Mouse (Mus musculus) c-Kit-positive CD71-positive TER-119-positive erythroid progenitor cells, embryonic 14.5 days (primary cell): ENCODE results near the gene Slc25a31.
A peak's percentile ranks its signal among the peaks of the same experiment; 100 is the strongest.

ENCODE experiments used
- DNase-seq: peaks from one replicate; pipeline ENCODE4 v3.0.0-alpha.2; 2013; ENCODE audit warnings: low spot score

Gene Slc25a31

DNA sequence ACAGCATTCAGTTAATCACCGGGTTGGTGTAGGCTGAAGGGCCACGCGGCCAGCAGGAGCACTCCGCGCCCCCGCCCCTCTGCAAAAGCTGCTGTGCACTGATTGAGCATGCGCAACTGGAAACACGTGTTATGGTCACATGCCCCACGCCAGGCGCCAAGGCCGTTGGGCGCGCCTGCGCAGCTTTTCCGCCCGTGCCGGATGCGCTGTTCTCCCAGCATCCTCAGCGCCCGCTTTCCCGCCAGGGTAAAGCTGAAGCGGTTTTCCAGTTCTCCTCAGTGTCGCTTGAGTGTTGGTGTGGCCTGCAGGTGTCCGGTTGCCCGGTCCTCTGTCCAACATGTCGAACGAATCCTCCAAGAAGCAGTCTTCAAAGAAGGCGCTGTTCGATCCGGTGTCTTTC lies at the start of gene Slc25a31:
Gene Slc25a31, plus strand, starts transcription at position 201 of the 400 bp plus-strand sequence.
- no peak for DNase-seq

DNA sequence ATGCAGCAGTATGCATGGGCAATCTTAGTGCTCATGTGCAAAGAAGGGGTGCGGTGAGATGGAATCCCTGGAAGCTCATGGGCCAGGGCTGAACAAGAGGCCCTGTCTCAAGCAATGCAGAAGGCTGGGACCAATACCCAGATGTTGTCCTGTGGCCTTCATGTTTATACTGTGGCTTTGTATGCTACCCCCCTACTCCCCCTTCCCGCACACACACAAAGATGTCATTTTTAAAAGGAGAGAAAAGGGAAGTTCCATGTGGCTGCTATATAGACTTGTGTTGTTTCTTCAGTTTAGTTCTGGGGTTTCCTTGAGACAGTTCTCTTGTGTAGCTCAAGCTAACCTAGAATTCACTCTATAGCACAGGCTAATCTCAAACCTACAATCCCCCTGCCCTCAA lies 48.4 kb upstream of the Slc25a31 start:
- no peak for DNase-seq

DNA sequence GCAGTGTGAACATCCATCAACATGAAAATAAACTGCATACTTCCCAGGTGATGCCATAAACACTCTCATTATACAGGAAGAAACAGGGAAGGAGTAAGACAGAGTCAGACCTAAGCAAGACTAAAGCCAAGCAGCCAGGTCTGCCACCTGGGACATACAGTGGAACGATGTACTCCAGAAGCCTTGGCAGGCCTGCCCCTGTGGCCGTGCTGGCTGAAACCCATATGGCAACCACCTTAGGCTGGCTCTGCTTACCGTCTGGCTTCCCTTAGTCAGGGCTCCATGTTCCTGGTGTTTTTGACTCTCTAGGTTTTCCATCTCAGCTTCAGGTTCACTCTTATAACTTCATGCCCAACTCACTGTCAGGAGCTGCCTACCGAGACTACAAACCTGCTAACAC lies 42.5 kb upstream of the Slc25a31 start:
- DNase-seq, result no peak

DNA sequence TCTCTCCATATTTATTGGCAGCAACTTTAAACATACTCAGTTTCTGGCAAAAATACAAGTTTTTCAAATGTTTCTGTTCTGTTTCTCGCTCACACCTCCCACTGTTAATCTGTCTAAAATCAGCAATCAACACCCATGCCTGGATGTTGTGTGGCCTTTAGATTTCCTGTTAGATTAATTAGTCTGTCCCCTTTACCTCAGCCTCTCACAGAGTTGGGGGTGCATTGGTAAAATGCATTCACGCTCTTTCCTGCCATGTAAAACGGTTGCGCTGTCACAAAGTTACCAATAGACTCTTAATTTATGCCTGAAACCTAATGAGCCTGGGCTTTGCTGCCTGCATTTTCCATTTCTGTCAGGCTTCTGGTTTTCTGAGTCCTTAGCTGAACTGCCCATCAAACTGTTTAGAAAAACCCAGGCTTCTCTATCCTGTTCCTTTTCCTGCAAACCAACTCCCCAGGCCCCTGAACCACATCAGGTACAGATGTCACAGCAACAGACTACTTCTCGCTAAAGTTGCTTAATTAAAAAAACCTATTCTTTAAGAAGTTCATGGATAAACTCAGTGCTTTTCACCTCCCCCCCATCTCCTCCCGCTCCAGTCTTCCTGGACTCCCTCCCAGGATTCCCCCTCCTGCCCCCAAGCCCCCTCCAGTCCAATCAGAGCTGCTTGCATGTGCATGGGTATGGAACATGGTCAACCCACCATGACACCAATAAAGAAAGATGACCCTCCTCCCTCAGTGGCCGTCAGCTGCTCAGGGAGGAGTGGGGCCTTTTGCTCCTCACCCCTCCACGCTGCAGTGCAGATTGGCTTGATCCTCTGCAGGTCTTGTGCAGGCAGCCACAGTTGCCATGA lies 41.6 kb upstream of the Slc25a31 start:
- DNase-seq, result no peak

DNA sequence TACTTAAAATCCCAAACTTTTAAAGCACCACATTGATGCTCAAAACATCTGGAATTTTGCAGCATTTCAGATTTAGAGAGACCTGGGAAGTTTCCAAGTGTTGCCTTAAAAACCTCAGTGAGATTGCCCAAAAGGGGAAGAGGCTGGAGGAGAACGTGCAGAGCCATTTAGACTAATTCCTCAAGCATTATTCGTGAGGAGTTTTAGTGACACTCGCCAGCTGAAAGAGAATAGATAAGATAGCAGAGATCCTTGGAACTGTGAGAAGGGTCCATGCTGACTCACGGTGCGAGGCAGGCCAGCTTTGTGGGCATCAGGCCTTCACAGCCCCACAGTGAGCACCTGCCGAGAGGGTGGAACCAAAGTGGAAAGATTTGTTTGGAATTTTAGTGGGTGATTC lies 39.8 kb upstream of the Slc25a31 start:
- DNase-seq, result peak; percentile 11

DNA sequence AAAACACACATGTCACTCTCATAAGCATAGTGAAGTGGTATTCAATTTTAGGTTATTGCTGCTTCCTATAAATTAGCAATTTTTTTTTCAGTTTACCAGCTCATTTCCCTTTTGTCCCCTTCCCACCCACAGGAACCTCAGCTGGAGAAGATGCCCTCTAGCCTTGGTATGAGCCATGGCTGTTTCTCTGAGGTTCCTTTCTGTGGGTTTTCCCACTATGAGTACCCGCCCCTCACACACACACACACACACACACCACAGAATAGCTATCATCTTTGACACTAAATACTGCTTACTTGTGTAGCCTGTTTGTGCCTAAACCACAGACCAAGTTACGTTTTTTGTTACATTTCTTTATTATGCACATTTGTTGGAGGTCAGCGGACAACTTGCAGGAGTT lies 39.3 kb upstream of the Slc25a31 start:
- no peak for DNase-seq

DNA sequence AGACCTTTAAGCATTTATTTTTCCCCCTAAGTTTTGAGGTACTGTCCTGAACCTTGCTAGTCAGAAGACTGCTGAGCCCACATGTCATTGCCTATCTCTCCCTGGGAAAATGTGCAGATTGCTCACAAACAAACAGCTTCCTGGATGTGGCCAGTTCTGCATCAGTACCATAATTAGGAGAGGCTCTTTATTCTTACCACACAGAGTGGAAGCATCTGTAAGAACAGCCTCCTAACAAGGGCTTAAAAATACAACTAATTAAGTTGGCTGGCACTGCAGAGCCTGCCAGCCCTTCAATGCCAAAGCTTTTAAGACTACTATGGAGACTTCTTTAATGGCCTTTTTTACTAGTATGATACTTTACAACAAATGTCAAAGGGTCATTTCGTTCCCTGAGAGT lies 35.1 kb upstream of the Slc25a31 start:
- DNase-seq, result no peak

DNA sequence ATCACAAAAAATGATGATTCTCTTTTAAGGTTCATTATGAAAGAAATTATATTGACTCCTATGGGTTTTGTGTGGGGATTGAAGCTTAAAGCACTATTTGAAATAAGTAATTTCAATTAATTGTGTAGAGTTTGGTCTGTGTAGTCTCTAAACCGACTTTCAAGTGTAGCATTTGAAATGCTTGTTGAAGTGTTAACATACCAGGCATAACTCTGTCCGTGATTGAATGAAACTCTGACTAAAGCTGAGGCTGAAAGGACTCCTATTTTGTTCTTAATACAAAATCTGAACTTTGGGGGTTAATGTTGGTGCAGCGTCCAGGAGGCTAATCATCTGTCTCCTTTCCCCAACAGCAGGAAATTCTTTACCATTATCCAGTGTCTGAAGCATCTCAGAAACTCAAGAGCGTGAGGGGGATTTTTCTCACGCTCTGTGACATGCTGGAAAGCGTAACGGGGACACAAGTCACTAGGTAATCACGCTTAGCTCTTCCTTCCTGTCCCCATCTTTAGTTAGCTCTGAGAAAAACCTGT lies 33.7 kb upstream of the Slc25a31 start:
- no peak for DNase-seq

DNA sequence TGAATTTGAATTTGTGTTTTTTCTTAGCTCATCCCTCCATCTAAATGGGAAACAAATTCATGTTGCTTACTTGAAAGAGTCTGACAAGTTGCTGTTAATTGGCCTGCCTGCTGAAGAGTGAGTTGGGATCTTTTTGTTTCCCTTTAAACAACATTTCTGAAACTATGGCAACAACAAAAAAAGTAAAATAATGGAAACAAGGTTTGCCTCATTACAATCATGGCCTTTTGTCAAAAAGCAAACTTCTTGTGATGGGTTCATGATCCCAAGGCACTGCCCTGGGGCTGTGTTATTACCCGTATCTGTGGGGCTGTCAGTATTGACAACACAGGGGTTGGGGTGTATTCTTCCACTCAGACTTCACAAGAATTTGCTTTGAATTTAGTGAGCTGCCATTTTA lies 29.8 kb upstream of the Slc25a31 start:
- DNase-seq, result no peak

DNA sequence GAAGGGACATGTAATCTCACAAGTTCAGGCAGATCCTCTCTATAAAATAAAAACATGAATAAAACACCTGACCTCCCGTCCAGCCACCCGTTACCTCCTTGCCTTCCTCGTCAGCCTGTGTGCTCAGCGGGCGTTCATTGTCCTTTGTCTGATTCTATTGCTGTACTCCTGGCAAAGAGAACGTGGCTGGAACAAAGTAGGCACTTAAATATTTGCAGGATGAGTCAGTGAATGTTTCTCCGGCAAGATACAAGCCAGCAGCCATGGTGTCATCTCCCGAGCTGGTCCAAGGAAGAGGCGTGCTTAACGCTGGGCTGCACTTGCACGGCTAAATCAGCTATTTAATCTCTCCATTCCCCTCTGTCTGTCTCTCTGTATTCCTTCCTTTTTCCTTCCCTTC lies 26.3 kb upstream of the Slc25a31 start:
- no peak for DNase-seq

DNA sequence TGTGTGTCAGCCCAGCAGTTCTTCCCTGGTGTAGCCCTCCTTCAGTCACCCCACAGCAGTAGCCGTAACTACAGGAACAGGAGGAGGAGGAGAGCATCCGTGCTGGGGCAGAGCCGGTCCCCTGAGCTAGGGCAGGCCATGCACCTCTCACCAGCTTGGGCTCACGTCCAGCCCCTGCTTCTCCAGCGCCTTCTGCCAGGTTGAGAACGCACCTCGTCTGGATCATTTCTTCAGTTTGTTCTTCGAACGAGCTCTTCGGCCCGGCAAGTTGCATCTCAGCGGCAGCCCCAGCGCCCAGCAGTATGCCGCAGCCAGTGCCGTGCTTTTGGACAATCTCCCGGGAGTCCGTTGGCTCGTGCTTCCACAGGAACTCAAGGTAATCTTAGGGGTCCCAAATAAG lies 25.5 kb upstream of the Slc25a31 start:
- DNase-seq, result no peak

DNA sequence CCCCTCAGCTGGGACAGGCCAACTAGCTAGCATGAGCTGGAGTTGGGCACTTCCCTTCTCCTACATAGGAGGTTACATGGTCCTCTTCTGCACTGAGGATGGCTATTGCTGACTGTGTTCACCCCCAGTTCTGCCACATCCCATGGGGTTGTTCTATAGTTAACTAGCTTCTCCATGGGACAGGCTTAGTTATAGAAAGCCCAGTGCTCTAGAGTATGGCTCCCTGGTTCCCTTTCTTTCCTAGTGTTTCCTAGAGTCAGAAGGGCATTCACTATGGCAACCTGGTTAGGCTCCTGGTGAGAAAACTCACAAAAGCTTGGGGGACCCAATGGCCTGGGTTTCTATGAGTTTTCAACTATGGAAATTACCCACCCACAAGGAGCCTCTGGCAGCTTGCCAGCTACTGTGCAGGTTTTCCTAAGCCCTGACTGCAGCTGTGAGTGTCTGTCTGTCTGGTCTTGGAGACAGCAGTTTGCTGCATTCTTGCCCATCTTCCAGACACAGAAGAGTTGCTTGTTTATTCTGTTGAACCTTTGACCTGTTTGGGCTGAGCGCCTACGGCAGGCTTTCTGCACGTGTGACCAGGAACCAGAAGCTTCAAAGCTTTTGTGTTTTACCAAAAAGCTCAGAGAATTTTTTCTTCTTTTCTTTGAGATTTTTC lies 22.7 kb upstream of the Slc25a31 start:
- DNase-seq, result no peak

DNA sequence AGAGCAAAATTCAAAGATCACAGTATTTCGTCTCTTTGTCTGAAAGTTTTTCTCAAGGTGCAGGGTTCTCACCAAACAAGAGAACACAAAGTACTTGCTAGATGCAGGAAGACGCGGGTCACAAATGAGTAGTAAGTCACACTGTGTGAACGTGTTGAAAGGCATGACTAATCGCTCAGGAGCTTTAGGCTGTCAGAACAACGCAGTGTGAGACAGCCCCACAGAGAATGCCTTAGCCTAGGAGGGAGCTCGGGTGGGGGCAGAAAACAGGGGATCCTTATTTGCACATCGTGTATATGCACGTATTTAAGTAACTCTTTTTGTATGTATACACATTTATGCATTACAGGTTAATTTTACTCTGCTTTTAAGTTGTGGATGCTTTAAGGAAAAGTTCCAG lies 21.8 kb upstream of the Slc25a31 start:
- no peak for DNase-seq

DNA sequence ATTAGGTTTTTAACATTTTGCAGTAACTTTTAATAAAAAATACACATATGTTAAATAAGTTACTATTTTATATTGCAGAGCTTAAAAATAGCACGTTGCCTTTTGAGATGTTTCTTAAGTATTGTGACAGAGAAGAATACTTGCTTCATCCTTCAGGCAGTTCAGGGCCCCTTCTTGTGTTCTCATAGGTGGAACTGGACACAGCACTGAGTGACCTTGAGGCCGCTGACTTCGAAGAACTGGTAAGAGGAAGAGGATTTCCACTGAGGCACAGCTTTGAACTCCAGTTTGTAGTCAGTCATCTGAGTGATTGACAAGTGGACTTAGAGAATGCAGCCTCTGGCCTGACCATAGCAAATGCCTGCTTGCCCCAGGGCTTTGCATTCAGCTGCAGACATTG lies 21.1 kb upstream of the Slc25a31 start:
- DNase-seq, result no peak

DNA sequence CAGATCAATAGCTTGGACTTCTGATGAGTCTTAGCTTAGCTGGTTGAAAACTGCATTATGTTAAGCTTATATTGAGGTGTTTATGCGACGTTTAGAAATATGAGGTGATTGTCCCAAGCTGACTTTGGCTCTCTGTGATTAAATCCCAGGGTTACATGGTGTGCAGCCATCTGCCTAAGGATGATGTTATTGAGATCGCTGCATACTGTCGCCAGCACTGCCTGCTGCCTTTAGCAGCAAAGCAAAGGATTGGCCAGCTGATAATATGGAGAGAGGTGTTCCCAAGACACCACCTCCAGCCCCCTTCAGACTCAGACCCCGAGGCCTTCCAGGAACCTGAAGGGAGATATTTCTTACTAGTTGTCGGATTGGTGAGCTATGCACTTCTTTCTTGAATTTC lies 17.1 kb upstream of the Slc25a31 start:
- DNase-seq, result no peak

DNA sequence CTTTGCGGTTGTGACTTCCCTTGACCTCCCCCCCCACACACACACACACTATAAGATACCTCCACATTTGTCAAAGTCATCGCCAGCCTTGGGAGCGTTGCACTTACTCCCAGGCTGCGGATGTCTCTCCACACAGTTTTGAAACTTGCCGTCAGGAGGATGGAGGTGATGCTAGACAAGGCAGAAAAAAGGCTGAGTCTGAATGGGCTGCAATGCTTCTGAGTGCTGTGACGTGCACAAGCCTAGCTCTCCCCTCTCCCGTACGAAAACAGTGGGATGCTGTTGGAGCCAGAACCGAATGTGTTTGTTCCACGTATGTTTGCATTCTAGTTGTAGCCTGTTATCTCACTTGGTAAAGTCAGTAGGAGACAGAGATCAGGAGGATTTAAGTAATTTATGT lies 15.2 kb upstream of the Slc25a31 start:
- DNase-seq, result no peak

DNA sequence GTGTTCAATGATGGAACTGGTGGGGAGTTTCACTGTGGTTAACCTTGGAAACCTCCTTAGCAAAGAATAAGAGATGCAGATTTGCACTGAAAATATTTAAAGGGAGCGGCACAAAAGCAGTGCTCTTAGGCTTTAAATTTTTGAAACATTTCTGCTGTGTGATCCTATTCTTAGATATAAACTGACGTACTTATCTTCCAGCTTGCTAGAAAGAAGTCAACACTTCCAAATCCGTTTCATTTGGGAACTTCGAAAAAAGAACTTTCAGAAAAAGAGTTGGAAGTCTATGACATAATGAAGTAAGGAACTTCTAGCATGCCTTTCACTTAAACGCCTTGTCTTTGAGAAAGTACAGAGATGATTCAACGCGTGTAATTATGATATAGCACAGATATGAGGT lies 14.7 kb upstream of the Slc25a31 start:
- no peak for DNase-seq

DNA sequence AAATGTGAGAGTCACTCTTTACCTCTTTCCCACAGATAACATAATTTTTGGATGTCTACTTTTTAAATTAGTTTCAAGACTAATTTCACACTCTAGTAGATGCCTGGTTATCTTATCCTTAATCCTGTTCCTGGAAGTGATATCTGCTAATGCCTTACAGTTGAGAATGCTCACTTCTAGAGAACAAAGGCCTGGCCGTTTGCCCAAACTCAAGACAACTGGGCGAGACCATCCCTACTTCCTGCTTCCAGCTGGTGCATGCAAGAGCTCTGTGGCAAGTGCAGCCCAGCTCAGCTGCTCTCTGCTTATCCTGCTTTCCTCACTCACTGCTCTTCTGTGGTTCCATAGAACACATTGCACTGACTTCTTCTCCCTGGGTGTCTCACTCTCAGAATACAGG lies 14.2 kb upstream of the Slc25a31 start:
- DNase-seq, result peak; percentile 4

DNA sequence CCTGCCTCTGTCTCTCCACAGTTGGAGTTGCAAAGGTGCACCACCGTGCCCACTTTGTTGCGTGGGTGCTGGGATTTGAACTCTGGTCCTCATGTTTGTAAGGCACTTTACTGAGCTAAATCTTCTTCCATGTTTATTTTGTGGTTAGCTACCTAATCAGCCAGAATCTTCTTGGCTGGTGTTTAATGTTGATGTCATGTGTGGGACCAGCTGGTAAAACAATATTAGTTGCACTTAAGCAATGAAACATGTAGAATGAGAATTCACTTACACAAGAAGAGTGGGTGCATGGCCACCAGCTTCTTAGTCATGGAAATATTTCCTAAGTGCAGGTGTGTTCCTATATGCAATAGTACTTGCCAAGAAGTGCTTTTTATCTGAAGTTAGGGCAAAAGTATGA lies 13.5 kb upstream of the Slc25a31 start:
- no peak for DNase-seq

DNA sequence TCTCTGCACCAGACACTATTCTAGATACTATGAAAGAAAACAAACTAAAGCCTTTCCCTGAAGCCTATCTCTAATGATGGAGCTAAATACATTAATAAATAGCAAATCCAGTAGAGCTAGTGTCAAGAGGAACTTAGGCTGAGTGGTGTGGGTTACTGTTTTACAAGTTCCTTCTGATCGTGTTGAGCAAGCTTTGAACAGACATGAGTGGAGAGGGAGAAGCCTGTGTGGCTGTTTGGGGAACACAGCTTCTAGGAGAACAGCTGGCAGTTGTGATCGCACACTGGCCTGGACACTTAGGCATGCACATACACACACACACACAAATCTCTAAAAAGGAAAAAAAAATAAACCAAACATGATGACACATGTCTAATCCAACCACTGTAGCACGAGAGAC lies 9.8 kb upstream of the Slc25a31 start:
- DNase-seq, result no peak

DNA sequence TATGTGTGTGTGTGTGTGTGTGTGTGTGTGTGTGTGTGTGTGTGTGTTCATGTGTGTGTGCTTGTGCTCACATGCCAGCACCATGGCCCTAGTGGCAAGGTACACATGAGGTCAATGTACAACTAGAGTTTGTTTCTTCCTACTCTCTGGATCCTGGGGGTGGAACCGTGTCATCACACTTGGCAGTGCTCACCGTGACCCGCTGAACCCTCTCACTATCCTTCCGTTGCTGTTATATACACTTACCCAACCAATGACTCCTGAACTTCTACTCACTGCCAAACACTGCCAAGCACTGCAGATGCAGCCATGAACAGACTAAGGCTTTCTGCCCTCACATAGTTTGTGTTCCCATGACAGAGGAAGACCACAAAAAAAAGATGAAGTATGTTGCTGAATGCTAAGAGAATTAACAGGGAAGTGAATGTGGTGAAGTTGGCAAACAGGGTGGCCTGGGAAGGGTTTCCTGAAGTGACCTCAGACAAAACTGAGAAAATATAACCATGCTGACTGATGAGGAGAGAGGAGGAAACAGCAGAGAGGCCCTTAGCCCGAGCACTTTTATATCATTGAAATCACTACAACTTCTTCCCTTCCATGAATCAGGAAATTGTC lies 3.7 kb upstream of the Slc25a31 start:
- no peak for DNase-seq

DNA sequence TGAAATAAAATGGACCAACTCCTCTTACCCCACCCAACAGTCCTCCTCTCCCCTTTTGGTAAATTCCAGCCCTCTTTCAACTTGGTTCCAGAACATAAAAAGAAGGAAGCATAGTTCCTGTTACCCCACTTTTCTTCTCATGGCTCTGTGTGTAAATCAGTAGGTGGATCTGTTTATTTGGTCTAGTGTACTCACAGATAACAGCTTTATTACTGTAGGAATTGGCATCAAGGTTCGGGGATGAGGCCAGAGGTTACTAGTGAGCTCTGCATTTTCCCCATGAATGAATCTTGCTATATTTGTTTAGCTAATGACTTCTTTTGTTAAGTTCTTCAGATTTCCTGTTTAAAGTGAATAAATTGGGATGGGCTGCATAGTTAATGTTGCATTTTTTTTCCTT lies 7.4 kb downstream of the Slc25a31 start:
- DNase-seq, result no peak

DNA sequence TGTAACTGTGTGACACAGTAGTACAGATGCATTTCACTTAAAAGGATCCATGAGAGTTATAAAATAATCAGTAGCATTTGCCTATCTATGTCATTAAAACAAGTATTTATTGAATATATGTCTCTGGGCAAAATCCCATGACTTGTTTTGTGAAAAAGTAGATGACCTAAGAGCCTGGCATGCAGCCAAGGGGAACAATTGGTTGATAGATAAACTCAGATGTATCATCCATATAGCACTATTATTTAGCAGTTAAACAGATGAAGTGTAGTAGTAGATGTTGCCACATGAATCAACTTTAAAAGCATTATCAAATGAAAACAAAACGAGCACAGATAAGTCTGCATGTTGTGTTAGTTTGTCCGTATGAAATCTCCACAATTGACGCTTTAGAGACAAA lies 10.4 kb downstream of the Slc25a31 start:
- no peak for DNase-seq
